Mouse (Mus musculus) stomach, postnatal 0 days (tissue): ENCODE measurements around the gene Dhx57.

Source experiments
- CTCF ChIP-seq: IDR thresholded peaks from 2 replicates; pipeline ENCODE4 v1.5.1; 2016; ENCODE audit warnings: antibody characterized with exemption, low read depth, mild to moderate bottlenecking, moderate library complexity
- EP300 ChIP-seq: optimal IDR thresholded peaks from 2 replicates; pipeline ENCODE3; 2016; ENCODE audit warnings: antibody characterized with exemption

DNA sequence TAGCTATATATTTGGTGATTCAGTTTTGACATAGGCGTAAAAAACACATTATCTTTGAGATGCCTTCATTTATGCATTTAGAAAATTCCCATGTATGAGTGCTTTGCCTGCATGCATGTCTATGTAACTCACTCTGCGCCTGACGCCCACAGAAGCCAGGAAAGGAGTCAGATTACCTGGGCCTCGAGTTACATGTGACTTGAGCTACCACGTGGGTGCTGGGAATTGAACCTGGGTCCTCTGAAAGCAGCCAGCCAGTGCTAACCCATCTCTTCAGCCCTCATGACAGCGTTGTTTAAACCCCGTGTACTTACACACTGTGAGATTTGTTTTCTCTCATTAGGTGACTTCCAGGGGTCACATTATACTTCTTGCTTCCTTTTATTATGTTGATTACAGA lies 34.2 kb upstream of the Dhx57 start:
- no peak for TF ChIP-seq CTCF
- no peak for TF ChIP-seq EP300
